Mouse (Mus musculus) cerebellum, postnatal 14 days (tissue): ENCODE data around the gene Slc4a1.

ENCODE experiments used
- DNase-seq, 2 experiments: peaks; one replicate each; pipeline ENCODE4 v3.0.0; 2021; ENCODE audit warnings: mixed read lengths in 2 of 2

The Slc4a1 gene

GRCm38 (mm10) chr11:102319941-102320685, 45.9 kb downstream of the Slc4a1 start:
- peak; percentile 91 to 94 for DNase-seq

DNA sequence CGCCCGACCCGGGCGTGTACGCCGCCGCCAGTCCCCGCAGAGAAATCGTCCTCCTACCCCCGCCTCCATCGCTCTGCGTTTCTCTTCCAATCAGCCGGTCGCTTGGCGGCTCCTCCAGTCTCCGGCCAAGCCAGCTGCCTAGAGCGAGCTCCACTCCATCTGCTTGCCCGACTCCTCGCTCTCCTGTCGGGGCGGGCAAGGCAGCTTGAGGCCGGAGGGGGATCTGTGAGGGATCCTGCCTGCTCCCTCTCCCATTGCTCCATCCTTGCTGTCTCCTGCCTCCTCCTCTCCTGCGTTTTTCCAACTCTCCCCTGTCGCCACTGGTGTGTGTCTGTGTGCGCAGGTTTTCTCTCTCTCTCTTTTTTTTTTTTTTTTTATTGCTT, 46.6 kb downstream of the Slc4a1 start, which contains the start of gene Ubtf:
Gene Ubtf, minus strand, starts transcription at position 333 of the 383 bp plus-strand sequence.
- DNase-seq: peak; percentile 96

DNA sequence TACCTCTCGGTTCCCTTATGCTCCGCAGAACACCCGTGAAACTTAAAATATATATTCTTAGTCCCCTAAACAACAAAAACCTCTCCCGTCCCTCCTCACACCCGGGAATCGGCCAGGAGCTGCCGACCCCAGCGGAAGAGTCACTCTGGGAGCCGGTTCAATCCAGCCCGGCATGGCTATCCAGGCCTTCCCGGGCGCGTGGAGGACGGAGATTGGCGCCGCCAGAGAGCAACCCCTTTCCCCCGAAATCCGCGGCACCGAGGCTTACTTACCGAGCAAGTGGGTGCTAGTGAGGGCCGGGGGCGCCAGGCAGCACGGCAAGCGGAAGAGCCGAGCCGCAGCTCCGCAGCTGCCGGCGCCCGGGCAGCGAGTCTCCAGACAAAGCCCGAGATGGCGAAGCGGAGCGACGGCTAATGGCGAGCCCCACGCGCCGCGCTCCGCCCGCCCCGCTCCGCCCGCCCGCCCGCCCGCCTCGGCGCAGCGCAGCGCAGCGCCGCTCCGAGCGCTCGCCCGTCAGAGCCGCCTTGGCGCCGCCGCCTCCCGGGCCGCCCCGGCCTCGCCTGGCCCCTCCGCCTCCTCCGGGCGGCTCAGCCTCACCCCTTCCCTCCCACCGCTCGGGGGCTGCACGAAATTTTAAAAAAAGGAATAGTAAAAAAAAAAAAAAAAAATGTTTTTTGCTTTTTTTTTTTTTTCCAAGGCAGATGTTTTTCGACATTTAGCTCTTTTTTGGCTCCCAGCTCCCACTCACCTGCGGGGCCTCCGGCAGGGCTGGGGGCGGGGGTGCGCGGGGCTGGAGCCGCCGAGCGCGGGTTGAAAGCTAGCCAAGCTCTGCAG, 47.2 kb downstream of the Slc4a1 start:
- DNase-seq: peak; percentile 66 to 70

DNA sequence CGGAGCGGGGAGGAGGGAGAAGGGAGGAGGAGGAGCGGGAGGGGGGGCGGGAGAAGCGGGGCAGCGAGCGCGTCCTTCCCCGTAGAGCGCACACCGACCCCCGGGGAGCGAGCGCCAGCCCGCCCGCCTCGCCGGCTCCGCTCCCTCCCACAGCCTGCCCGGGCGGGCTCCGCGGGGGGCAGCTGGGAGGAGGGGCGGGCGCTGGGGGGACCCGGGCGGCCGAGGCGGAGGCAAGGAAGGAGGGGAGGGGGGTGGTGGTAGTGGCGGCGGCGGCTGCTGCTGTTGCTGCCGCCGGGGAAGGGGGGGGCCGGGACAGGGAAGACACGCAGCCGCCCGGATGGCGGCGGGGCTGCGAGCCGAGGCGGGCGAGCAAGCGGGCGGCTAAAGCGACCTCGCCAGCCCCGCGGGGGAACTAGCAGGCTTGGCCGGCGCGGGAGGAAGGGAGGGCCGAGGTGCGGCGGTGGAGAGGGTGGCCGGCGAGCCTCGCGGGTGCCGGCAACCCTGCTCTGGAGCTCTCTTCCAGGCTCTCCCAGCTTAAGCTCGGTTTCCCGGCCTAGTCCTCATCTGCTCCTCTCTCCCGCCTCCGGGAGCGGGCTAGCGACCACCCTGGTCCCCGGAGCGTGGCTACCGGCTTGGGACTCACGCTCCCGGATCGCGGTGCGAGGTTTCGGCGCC, 48.0 kb downstream of the Slc4a1 start:
- peak in 1 of 2 experiments; percentile 80 for DNase-seq

DNA sequence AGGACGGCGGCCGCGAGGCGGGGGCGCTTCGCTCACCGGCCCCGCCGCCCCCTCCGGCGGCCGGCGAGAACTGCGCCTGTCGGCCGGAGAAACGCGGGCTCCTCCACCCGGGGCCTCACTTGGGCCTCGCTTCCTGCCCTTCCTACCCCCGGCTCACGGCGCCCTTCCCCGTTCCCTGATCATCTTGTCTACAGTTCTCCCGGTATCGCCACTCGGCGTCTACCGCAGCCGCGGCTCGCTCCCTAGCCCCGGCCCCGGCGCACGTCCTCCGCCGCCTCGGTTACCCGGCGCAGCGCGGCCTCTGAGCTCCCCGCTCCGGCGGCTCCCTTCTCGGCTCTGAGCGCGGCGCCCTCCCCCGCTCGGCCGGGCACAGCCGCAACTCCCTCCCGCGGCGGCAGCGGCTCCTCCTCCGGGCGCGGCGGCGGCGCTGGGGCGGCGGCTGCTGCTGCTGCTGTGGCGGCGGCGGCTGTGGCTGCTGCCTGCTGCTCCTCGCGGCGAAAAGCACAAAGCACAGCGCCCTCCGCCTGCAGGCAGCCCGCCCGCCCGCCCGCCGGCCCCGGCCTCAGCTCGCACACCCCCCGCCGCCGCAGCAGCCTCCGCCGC, 48.6 kb downstream of the Slc4a1 start:
- peak; percentile 78 to 81 for DNase-seq

DNA sequence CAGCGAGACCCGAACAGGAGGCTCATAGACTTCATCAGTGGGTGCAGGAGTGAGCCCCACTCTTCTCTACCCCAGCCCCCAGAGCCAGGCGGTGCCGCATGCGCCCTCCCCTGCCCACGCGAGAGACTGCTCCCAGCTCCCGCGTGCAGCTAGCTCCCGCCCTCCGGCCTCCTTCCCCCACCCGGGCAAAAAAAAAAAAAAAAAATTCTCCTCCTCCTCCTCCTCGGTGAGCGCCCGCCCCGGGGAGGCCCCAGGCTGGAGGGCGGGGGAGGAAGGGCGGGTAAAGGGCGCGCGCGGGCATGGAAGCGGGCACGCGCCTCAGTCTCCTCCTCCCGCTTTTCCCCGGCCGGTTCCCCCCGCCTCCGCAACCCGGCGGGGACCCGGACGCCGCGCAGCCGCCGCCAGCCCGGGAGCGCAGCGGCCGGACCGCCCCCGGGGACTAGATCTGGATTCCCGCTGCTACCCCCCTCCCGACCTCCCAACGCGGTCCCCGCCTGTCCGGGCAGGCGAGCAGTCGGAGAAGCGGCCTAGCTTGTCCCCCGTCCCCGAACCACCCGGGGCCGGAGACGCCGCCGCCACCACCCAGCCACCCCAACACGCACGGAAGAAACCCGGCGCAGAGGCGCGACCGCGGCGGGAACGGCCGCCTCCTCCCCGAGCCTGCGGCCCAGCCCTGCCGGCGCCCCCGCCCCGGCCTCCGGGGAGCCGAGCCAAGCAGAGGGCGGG, 49.3 kb downstream of the Slc4a1 start:
- DNase-seq: peak; percentile 85 to 90

- DNase-seq: peak in 1 of 2 experiments; percentile 37
These were observed 50.1 kb downstream of the Slc4a1 start for GRCm38 (mm10) chr11:102315690-102316571.

- no peak for DNase-seq
These were observed 51.7 kb downstream of the Slc4a1 start for GRCm38 (mm10) chr11:102314321-102314720.

DNA sequence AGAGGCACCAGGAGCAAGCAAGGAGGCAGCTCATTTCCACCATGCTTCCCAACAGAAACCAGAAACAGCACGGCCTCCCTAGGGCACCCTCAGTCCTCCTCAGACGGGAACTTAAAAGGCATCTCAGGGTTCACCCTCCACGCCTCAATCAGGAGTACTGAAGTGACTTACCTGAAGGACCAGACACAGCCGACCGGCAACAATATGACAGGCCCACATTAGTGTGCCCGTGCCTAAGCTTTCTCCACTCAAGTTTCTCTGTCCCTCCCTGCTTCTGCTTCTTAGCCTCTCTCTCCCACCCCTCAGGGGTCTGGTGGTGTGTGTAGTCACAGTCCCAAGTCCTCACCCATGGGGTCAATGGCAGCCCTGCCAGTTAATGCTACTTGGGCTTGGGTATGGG, 53.4 kb downstream of the Slc4a1 start:
- DNase-seq: no peak

GRCm38 (mm10) chr11:102311966-102312365, 54.0 kb downstream of the Slc4a1 start:
- no peak for DNase-seq

DNA sequence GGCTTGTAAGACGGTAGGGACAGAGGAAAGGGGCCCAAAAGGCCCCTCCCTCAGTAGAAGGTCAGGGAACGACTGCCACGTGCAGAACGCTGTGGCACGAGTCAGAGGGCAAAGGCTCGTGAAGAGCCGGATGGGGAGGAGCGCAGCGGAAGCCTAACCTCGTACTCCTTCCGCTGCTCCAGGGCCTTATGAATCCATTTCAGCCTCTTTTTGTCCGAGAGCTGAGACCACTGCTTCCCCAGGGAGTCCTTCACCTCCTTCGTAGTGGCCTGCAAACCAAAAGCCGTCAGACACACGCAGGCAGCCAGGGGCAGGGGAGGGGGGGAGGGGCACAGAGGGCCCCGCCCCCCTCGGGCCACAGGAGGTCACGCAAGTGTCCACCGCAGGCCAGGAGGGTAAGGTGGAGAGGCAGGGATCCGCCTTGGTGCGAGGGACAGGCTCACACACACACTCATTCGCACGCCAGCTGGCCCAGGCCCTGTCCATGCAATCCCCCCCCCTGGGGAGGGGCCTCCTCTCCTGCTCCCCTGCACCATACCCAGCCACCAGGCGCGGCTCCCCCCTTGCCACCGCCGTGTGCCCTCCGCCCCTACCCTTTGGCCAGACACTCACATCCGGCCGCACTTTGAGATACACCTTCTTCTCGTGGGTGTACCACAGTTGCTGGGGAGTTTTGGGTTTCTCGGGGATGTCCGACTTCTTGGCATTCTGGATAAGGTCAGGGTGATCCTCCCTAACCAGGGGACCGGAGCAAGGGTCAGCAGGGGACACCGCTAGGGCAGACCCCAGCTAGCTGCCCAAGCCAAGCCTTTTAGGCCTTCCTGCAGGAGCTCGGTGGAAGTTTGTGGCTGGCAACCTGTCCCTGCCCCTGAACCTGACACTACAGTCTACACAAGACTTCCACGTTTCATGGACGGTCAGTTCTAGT, 55.0 kb downstream of the Slc4a1 start:
- no peak for DNase-seq

- DNase-seq: peak in 1 of 2 experiments; percentile 50
These were observed 56.0 kb downstream of the Slc4a1 start for GRCm38 (mm10) chr11:102309821-102310617.

GRCm38 (mm10) chr11:102308979-102309378, 57.0 kb downstream of the Slc4a1 start:
- DNase-seq: peak; percentile 96 to 97

DNA sequence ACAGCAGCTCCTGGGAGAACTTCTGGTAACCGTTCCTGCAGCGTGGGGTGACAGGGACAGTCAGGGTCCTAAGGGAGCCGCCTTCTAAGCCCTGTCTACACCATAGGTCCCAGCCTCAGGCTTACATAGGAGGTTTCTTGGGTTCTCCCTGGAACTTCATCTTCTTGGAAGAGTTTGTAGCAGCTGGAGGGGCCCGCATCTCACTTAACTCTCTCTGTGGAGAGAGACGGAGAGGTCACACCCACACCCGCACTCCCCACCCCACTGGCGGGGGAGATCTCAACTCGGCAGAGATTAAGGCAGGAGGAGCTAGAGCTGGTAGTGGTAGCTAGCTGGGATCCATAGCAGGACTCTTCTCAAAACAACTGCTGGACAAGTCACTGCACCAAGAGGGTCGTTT, 57.9 kb downstream of the Slc4a1 start:
- no peak for DNase-seq

DNA sequence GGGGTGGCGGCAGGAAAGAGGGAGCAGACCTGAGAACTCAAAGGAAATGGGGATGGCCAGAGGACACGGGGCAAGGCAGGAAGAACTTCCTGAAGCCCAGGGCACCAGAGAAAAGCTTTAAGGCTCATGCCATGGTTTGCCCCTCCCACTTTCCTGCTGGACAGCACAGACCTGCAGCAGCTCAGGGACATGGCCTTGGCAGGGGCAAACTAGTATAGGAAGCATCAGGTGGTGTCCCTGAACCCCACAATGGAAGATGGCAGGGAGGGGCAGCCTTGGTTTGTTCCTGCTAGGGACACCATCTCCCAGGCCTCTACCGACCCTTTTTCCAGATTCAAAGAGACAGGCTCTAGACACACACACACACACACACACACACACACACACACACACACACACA, 60.6 kb downstream of the Slc4a1 start:
- DNase-seq: no peak

DNA sequence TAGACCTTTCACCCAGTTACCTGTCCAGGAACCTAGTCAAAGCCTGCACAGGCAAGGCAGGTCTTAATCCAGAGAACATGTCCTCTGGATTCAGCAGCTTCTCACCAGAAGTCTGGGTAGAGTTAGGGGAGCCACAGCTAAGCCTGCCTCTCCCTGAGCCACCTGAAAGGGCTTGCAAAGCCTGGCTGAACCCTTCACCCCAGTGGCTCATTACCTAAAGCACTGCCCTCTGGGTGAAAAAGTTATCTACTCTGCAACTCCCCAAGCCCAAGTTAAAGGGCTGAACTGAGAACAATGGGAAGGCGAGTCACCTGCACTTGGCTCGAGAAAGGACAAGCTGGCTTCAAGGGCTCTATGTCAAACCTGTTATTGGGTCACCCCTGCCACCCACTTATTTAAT, 61.9 kb downstream of the Slc4a1 start:
- no peak for DNase-seq

GRCm38 (mm10) chr11:102299839-102300238, 66.2 kb downstream of the Slc4a1 start:
- DNase-seq: peak; percentile 75 to 88
